Mouse (Mus musculus) MEL (cell line): ENCODE results near the gene Gm49388.
"Not testable (repeated sequence)": the region's sequence is repeated elsewhere in the genome, so short reads cannot be mapped to it uniquely, and the experiment has no call there.

Source experiments
- CTCF ChIP-seq, 3 experiments: IDR thresholded peaks in 2 of 3; conservative IDR thresholded peaks in 1 of 3; 2 replicates each; pipeline ENCODE4 v1.5.1; 2011 to 2012; ENCODE audit warnings: low read length in 3 of 3, low read depth in 2 of 3, mild to moderate bottlenecking in 2 of 3, improper control_type of control experiment in 1 of 3, inconsistent platforms in 1 of 3, mixed read lengths in 1 of 3, moderate library complexity in 1 of 3; ENCODE audit not compliant: control insufficient read depth in 1 of 3, insufficient read depth in 1 of 3, poor library complexity in 1 of 3, severe bottlenecking in 1 of 3
- EP300 ChIP-seq, 2 experiments: IDR thresholded peaks; 2 replicates each; pipeline ENCODE4 v1.6.1; 2011; ENCODE audit warnings: improper control_type of control experiment in 2 of 2, low read length in 2 of 2, low read depth in 1 of 2, mild to moderate bottlenecking in 1 of 2
- NRF1 ChIP-seq: IDR thresholded peaks from 2 replicates; pipeline ENCODE4 v1.6.1; 2014; ENCODE audit warnings: low read depth, mild to moderate bottlenecking, inconsistent platforms, low read length, improper control_type of control experiment, moderate library complexity; ENCODE audit not compliant: poor library complexity, insufficient read depth, severe bottlenecking
- POLR2AphosphoS5 ChIP-seq: IDR thresholded peaks from 2 replicates; pipeline ENCODE4 v1.6.1; 2012; ENCODE audit warnings: low read depth, borderline replicate concordance, mild to moderate bottlenecking, inconsistent platforms, low read length, moderate library complexity, mixed read lengths
- TBP ChIP-seq: IDR thresholded peaks from 2 replicates; pipeline ENCODE4 v1.8.0; 2011; ENCODE audit warnings: low read depth, low read length, improper control_type of control experiment
- ZC3H11A ChIP-seq: IDR thresholded peaks from 2 replicates; pipeline ENCODE4 v1.6.1; 2012; ENCODE audit warnings: low read depth, mild to moderate bottlenecking, inconsistent platforms, low read length, improper control_type of control experiment

- TF ChIP-seq ZC3H11A; POLR2AphosphoS5; NRF1; TBP; EP300 (IDR thresholded peaks at IDR 0.05; ENCODE audit: low read depth in 1 of 2, low read length in 2 of 2): not testable (repeated sequence)
- peak in 1 of 3 experiments; percentile 17; a peak in 1 of 6 replicates for TF ChIP-seq CTCF (IDR thresholded peaks at IDR 0.05 in 2 of 3, conservative IDR thresholded peaks at IDR 0.05 in 1 of 3; ENCODE audit: control insufficient read depth in 1 of 3, insufficient read depth in 1 of 3, low read depth in 2 of 3, low read length in 3 of 3, poor library complexity in 1 of 3, severe bottlenecking in 1 of 3)
Observed at GRCm38 (mm10) chr7:127840031-127840430, 54.6 kb downstream of the Gm49388 start.
